In genomic region chr11:75794602-75795320, GRCm38 (mm10) we compare ENCODE assay signal across 8 mouse cellular contexts. TPM values are rescaled to one million over a fixed set of nuclear protein-coding genes. Genes with fewer than 3 reads are reported as not detected.
DNase-seq lines count a peak whose midpoint lies in the region; ATAC-seq lines count a peak whose summit lies in the region.

No protein-coding gene starts in this region.

- peaks cover 7% of the 10 kb centered on the region; the same call in 1 of the 2 replicates for H3K4me1 ChIP-seq in heart, embryonic 11.5 days (ENCODE audit: control insufficient read depth, insufficient read depth, low read length)
- H3K4me1 ChIP-seq in embryonic facial prominence, embryonic 11.5 days (ENCODE audit: control insufficient read depth, insufficient read depth, low read length), result peaks cover 5% of the 10 kb centered on the region
- peaks cover 7% of the 10 kb centered on the region; the same call in 1 of the 2 replicates for H3K4me1 ChIP-seq in hindbrain, embryonic 16.5 days (ENCODE audit: control insufficient read depth, insufficient read depth, low read depth, low read length)
- H3K4me1 ChIP-seq in midbrain, embryonic 16.5 days (ENCODE audit: control insufficient read depth, insufficient read depth, low read length), result peaks cover 3% of the 10 kb centered on the region

- no peak for DNase-seq in heart, postnatal 4 days
- peak; percentile 29 for DNase-seq in embryonic facial prominence, embryonic 11.5 days (ENCODE audit: low spot score)
- no peak for DNase-seq in embryo, embryonic 10.5 days (ENCODE audit: low spot score)
- no peak for DNase-seq in gastrocnemius, adult 18-20 months (ENCODE audit: low spot score)
- no peak for DNase-seq in layer of hippocampus, adult 9-10 months (ENCODE audit: low spot score)

- H3K4me2 ChIP-seq in heart, embryonic 11.5 days, result peak overlapping the region; percentile 74
- H3K4me2 ChIP-seq in embryonic facial prominence, embryonic 11.5 days (ENCODE audit: low read depth, low read length), result peak overlapping the region; percentile 65
- peak overlapping the region; percentile 58 for H3K4me2 ChIP-seq in hindbrain, embryonic 16.5 days (ENCODE audit: low read length)
- H3K4me2 ChIP-seq in midbrain, embryonic 16.5 days (ENCODE audit: low read length), result peak overlapping the region; percentile 67

- no peak overlapping the region for H3K27ac ChIP-seq in heart, embryonic 11.5 days (ENCODE audit: low read depth, low read length)
- H3K27ac ChIP-seq in embryonic facial prominence, embryonic 11.5 days (replicated peaks; ENCODE audit: low read depth, low read length), result no peak overlapping the region
- no peak overlapping the region for H3K27ac ChIP-seq in hindbrain, embryonic 16.5 days (ENCODE audit: low read depth, low read length)
- no peak overlapping the region for H3K27ac ChIP-seq in midbrain, embryonic 16.5 days (ENCODE audit: low read length)

- H3K9ac ChIP-seq in heart, embryonic 11.5 days (ENCODE audit: low read depth, low read length), result peak overlapping the region; percentile 60
- H3K9ac ChIP-seq in embryonic facial prominence, embryonic 11.5 days (replicated peaks; ENCODE audit: low read length), result peak overlapping the region; percentile 60
- peak overlapping the region; percentile 62 for H3K9ac ChIP-seq in hindbrain, embryonic 16.5 days (ENCODE audit: low read depth, low read length)
- peak overlapping the region; percentile 70 for H3K9ac ChIP-seq in midbrain, embryonic 16.5 days (ENCODE audit: low read depth, low read length)

- H3K27me3 ChIP-seq in heart, embryonic 11.5 days (ENCODE audit: control insufficient read depth, insufficient read depth, low read length), result peaks cover 70% of the 10 kb centered on the region
- H3K27me3 ChIP-seq in embryonic facial prominence, embryonic 11.5 days (ENCODE audit: control insufficient read depth, insufficient read depth, low read length), result peaks cover 42% of the 10 kb centered on the region
- peaks cover 15% of the 10 kb centered on the region for H3K27me3 ChIP-seq in hindbrain, embryonic 16.5 days (replicated peaks; ENCODE audit: control insufficient read depth, insufficient read depth, low read length)
- peaks cover 17% of the 10 kb centered on the region for H3K27me3 ChIP-seq in midbrain, embryonic 16.5 days (ENCODE audit: control insufficient read depth, insufficient read depth, low read depth, low read length)

- ATAC-seq in heart, embryonic 11.5 days (replicated peaks; ENCODE audit: insufficient number of reproducible peaks, low FRiP score, low TSS enrichment), result no peak
- no peak for ATAC-seq in embryonic facial prominence, embryonic 11.5 days (replicated peaks; ENCODE audit: insufficient number of reproducible peaks, low FRiP score, low TSS enrichment, low read depth)
- ATAC-seq in hindbrain, embryonic 16.5 days, result no peak
- ATAC-seq in midbrain, embryonic 16.5 days, result no peak

- 10% methylated on average over 32 of the region's 45 CpGs for WGBS in heart, embryonic 11.5 days (ENCODE audit: insufficient replicate concordance)
- WGBS in embryonic facial prominence, embryonic 11.5 days, result 5% methylated on average over 40 of the region's 45 CpGs
- 7% methylated on average over 36 of the region's 45 CpGs for WGBS in hindbrain, embryonic 16.5 days
- 8% methylated on average over 42 of the region's 45 CpGs for WGBS in midbrain, embryonic 16.5 days

- peak overlapping the region; percentile 54 for H3K4me3 ChIP-seq in heart, embryonic 11.5 days (ENCODE audit: low read depth, low read length)
- peak overlapping the region; percentile 41 for H3K4me3 ChIP-seq in embryonic facial prominence, embryonic 11.5 days (ENCODE audit: low read depth, low read length)
- peak overlapping the region; percentile 51 for H3K4me3 ChIP-seq in hindbrain, embryonic 16.5 days (ENCODE audit: low read length)
- H3K4me3 ChIP-seq in midbrain, embryonic 16.5 days (ENCODE audit: low read depth, low read length), result peak overlapping the region; percentile 61

- no peaks in the 10 kb centered on the region for H3K9me3 ChIP-seq in heart, embryonic 11.5 days (replicated peaks; ENCODE audit: control insufficient read depth, low read length)
- no peaks in the 10 kb centered on the region for H3K9me3 ChIP-seq in embryonic facial prominence, embryonic 11.5 days (replicated peaks; ENCODE audit: control insufficient read depth, low read length)
- no peaks in the 10 kb centered on the region for H3K9me3 ChIP-seq in hindbrain, embryonic 16.5 days (ENCODE audit: control insufficient read depth, low read length)
- H3K9me3 ChIP-seq in midbrain, embryonic 16.5 days (replicated peaks; ENCODE audit: control insufficient read depth, low read length, poor library complexity, severe bottlenecking), result no peaks in the 10 kb centered on the region

- H3K36me3 ChIP-seq in heart, embryonic 11.5 days (ENCODE audit: control insufficient read depth, insufficient read depth, low read length), result no peaks in the 10 kb centered on the region
- H3K36me3 ChIP-seq in embryonic facial prominence, embryonic 11.5 days (replicated peaks; ENCODE audit: control insufficient read depth, insufficient read depth, low read depth, low read length), result no peaks in the 10 kb centered on the region
- no peaks in the 10 kb centered on the region for H3K36me3 ChIP-seq in hindbrain, embryonic 16.5 days (ENCODE audit: control insufficient read depth, insufficient read depth, low read length)
- H3K36me3 ChIP-seq in midbrain, embryonic 16.5 days (ENCODE audit: control insufficient read depth, insufficient read depth, low read length), result no peaks in the 10 kb centered on the region

RNA-seq across cellular contexts. Expression of gene Doc2b, which starts 1.1 kb away (rescaled TPM):
- 0.13 and 0.14 TPM in 2 replicates for polyA plus RNA-seq in heart, embryonic 11.5 days (2014; fragmentation: Nextera tagmentation; extraction: Ambion mirVana)
- total RNA-seq in heart, postnatal 4 days (2021), result under 1 TPM; 0.33 to 0.47 TPM
- 0.46 and 0.74 TPM in 2 replicates for polyA plus RNA-seq in embryonic facial prominence, embryonic 11.5 days (2014; fragmentation: Nextera tagmentation; extraction: Ambion mirVana)
- polyA plus RNA-seq in hindbrain, embryonic 16.5 days (2015; fragmentation: Nextera tagmentation; extraction: Ambion mirVana), result 3.7 and 4.2 TPM in 2 replicates
- 4.2 and 5.0 TPM in 2 replicates for polyA plus RNA-seq in midbrain, embryonic 16.5 days (2015; fragmentation: Nextera tagmentation; extraction: Ambion mirVana)
- 1 to 10 TPM in 1 of 2 experiments, under 1 TPM in 1; 0.45 to 2.7 TPM for total RNA-seq in gastrocnemius, adult 18-20 months (2021)
